Comparison of ENCODE assay signal across 12 mouse cellular contexts in genomic region chr16:4722128-4722914, GRCm38 (mm10). TPM values are rescaled to one million over a fixed set of nuclear protein-coding genes. Genes with fewer than 3 reads are reported as not detected.
DNase-seq lines count a peak whose midpoint lies in the region; ATAC-seq and TF ChIP-seq lines count a peak whose summit lies in the region.
"Had no signal": no experiment of that assay in that cellular context is flagged by ENCODE, and none has a peak within 500 bp of the region (broad histone marks: within the 10 kb centered on the region; RNA-seq: fewer than 3 reads in every experiment).

No protein-coding gene starts in this region.

- intact Hi-C loops in left cerebral cortex, adult 2 months (cut with DNase I), result no loop called here

- no peaks in the 10 kb centered on the region for H3K27me3 ChIP-seq in lung, embryonic 16.5 days (ENCODE audit: control insufficient read depth, insufficient read depth, low read depth, low read length)
- no peaks in the 10 kb centered on the region for H3K27me3 ChIP-seq in stomach, embryonic 16.5 days (ENCODE audit: control insufficient read depth, insufficient read depth, low read length)
- no peaks in the 10 kb centered on the region for H3K27me3 ChIP-seq in hindbrain, embryonic 14.5 days (ENCODE audit: control insufficient read depth, insufficient read depth, low read length)
- no peaks in the 10 kb centered on the region for H3K27me3 ChIP-seq in midbrain, postnatal 0 days (ENCODE audit: insufficient read depth, low read length)
- H3K27me3 ChIP-seq: limb, embryonic 13.5 days had no signal

- WGBS in lung, embryonic 16.5 days, result 52% methylated on average over 7 of the region's 7 CpGs
- 58% methylated on average over 7 of the region's 7 CpGs for WGBS in stomach, embryonic 16.5 days
- 79% methylated on average over 7 of the region's 7 CpGs for WGBS in hindbrain, embryonic 14.5 days
- WGBS in midbrain, postnatal 0 days, result 74% methylated on average over 7 of the region's 7 CpGs

- no peak for DNase-seq in left cerebral cortex, adult 2 months (ENCODE audit: extremely low spot score in 1 of 2, low spot score in 2 of 2)
- DNase-seq in left cerebral cortex, adult 11 months (ENCODE audit: low spot score), result no peak
- DNase-seq in R1 (ENCODE audit: low read depth, low spot score), result peak; percentile 28
- DNase-seq in hindbrain, embryonic 14.5 days (ENCODE audit: low spot score), result no peak
- no peak for DNase-seq in midbrain, postnatal 0 days (ENCODE audit: low spot score)
- DNase-seq in urinary bladder, postnatal 25 days (ENCODE audit: low spot score), result no peak
- DNase-seq: kidney, postnatal 25 days; retina, postnatal 1 day had no signal

- H3K9ac ChIP-seq in lung, embryonic 16.5 days (ENCODE audit: low read length), result no peak overlapping the region
- H3K9ac ChIP-seq in stomach, embryonic 16.5 days (ENCODE audit: low read length), result 0 out of 2 replicates have a peak overlapping the region, but pooled peaks have one; percentile 2
- H3K9ac ChIP-seq in hindbrain, embryonic 14.5 days, result no peak overlapping the region
- H3K9ac ChIP-seq in midbrain, postnatal 0 days (replicated peaks; ENCODE audit: low read length, poor library complexity, severe bottlenecking), result no peak overlapping the region
- H3K9ac ChIP-seq: limb, embryonic 13.5 days had no signal

- no peak for ATAC-seq in lung, embryonic 16.5 days (ENCODE audit: low read depth)
- no peak for ATAC-seq in stomach, embryonic 16.5 days (ENCODE audit: insufficient read depth, low FRiP score)
- ATAC-seq in hindbrain, embryonic 14.5 days (ENCODE audit: low FRiP score), result no peak
- no peak for ATAC-seq in midbrain, postnatal 0 days (ENCODE audit: low FRiP score)

- peak overlapping the region; percentile 18; the same call in 1 of the 2 replicates for H3K27ac ChIP-seq in left cerebral cortex, adult 2 months
- peak overlapping the region; percentile 23; the same call in 1 of the 2 replicates for H3K27ac ChIP-seq in lung, embryonic 16.5 days (ENCODE audit: low read length)
- H3K27ac ChIP-seq in stomach, embryonic 16.5 days (ENCODE audit: low read length), result peak overlapping the region; percentile 3; the same call in 1 of the 2 replicates
- H3K27ac ChIP-seq in hindbrain, embryonic 14.5 days, result no peak overlapping the region
- no peak overlapping the region for H3K27ac ChIP-seq in midbrain, postnatal 0 days (ENCODE audit: low read depth, low read length)
- H3K27ac ChIP-seq: hindbrain, embryonic 10.5 days; limb, embryonic 13.5 days had no signal

- no peaks in the 10 kb centered on the region for H3K9me3 ChIP-seq in lung, embryonic 16.5 days (ENCODE audit: control insufficient read depth, low read length)
- H3K9me3 ChIP-seq in stomach, embryonic 16.5 days (replicated peaks; ENCODE audit: control insufficient read depth, low read length), result no peaks in the 10 kb centered on the region
- H3K9me3 ChIP-seq in hindbrain, embryonic 14.5 days (ENCODE audit: control insufficient read depth, low read length), result no peaks in the 10 kb centered on the region
- no peaks in the 10 kb centered on the region for H3K9me3 ChIP-seq in midbrain, postnatal 0 days (ENCODE audit: low read length)
- H3K9me3 ChIP-seq: hindbrain, embryonic 10.5 days; limb, embryonic 13.5 days had no signal

- H3K4me2 ChIP-seq in lung, embryonic 16.5 days (ENCODE audit: low read depth, low read length), result no peak overlapping the region
- no peak overlapping the region for H3K4me2 ChIP-seq in stomach, embryonic 16.5 days (ENCODE audit: low read depth, low read length)
- no peak overlapping the region for H3K4me2 ChIP-seq in hindbrain, embryonic 14.5 days (replicated peaks)
- no peak overlapping the region for H3K4me2 ChIP-seq in midbrain, postnatal 0 days (ENCODE audit: low read depth, low read length, poor library complexity, severe bottlenecking)
- H3K4me2 ChIP-seq: limb, embryonic 13.5 days had no signal

- TF ChIP-seq CTCF in left cerebral cortex, adult 2 months (IDR thresholded peaks at IDR 0.05), result no peak
- no peak for TF ChIP-seq CTCF in midbrain, postnatal 0 days (IDR thresholded peaks at IDR 0.05)

- no peaks in the 10 kb centered on the region for H3K36me3 ChIP-seq in lung, embryonic 16.5 days (ENCODE audit: control insufficient read depth, insufficient read depth, low read length)
- H3K36me3 ChIP-seq in stomach, embryonic 16.5 days (ENCODE audit: control insufficient read depth, insufficient read depth, low read length), result no peaks in the 10 kb centered on the region
- H3K36me3 ChIP-seq in hindbrain, embryonic 14.5 days (replicated peaks; ENCODE audit: control insufficient read depth, insufficient read depth), result no peaks in the 10 kb centered on the region
- no peaks in the 10 kb centered on the region for H3K36me3 ChIP-seq in midbrain, postnatal 0 days (ENCODE audit: insufficient read depth, low read length)
- H3K36me3 ChIP-seq: hindbrain, embryonic 10.5 days; limb, embryonic 13.5 days had no signal

- no peak overlapping the region for H3K4me3 ChIP-seq in left cerebral cortex, adult 2 months
- H3K4me3 ChIP-seq in lung, embryonic 16.5 days (ENCODE audit: low read length), result no peak overlapping the region
- H3K4me3 ChIP-seq in stomach, embryonic 16.5 days (replicated peaks; ENCODE audit: low read length), result no peak overlapping the region
- no peak overlapping the region for H3K4me3 ChIP-seq in hindbrain, embryonic 14.5 days (replicated peaks; ENCODE audit: low read length)
- no peak overlapping the region for H3K4me3 ChIP-seq in midbrain, postnatal 0 days (ENCODE audit: low read depth, low read length)
- H3K4me3 ChIP-seq: hindbrain, embryonic 10.5 days; limb, embryonic 13.5 days had no signal

- H3K4me1 ChIP-seq in lung, embryonic 16.5 days (replicated peaks; ENCODE audit: control insufficient read depth, insufficient read depth, low read length), result peaks cover 11% of the 10 kb centered on the region
- peaks cover 10% of the 10 kb centered on the region for H3K4me1 ChIP-seq in stomach, embryonic 16.5 days (ENCODE audit: control insufficient read depth, insufficient read depth, low read length)
- H3K4me1 ChIP-seq in hindbrain, embryonic 14.5 days (replicated peaks; ENCODE audit: control insufficient read depth, insufficient read depth, low read length), result peaks cover 7% of the 10 kb centered on the region
- peaks cover 4% of the 10 kb centered on the region; the same call in 1 of the 2 replicates for H3K4me1 ChIP-seq in midbrain, postnatal 0 days (ENCODE audit: insufficient read depth, low read length)

RNA-seq across cellular contexts. Expression of gene Nmral1, which starts 3.2 kb away (rescaled TPM):
- total RNA-seq in left cerebral cortex, adult 2 months (2021), result 10 to 100 TPM in 1 of 2 experiments, 1 to 10 TPM in 1; 9.7 to 10.8 TPM
- 60.6 and 62.5 TPM in 2 replicates for polyA plus RNA-seq in lung, embryonic 16.5 days (2015; fragmentation: Nextera tagmentation; extraction: Ambion mirVana)
- polyA plus RNA-seq in stomach, embryonic 16.5 days (2015; fragmentation: Nextera tagmentation; extraction: Ambion mirVana), result 44.7 and 45.6 TPM in 2 replicates
- 56.4 and 58.0 TPM in 2 replicates for polyA plus RNA-seq in hindbrain, embryonic 14.5 days (2014; fragmentation: Nextera tagmentation; extraction: Ambion mirVana)
- total RNA-seq in midbrain, postnatal 0 days (2014; rRNA removed), result 27.5 and 33.5 TPM in 2 replicates
- polyA plus RNA-seq in midbrain, postnatal 0 days (2015; fragmentation: Nextera tagmentation; extraction: Ambion mirVana), result 37.1 and 41.2 TPM in 2 replicates

RNA-seq across cellular contexts. Expression of gene Hmox2, which starts 3.8 kb away (rescaled TPM):
- 10 to 100 TPM; 76.1 to 79.1 TPM for total RNA-seq in left cerebral cortex, adult 2 months (2021)
- 110 and 114 TPM in 2 replicates for polyA plus RNA-seq in lung, embryonic 16.5 days (2015; fragmentation: Nextera tagmentation; extraction: Ambion mirVana)
- polyA plus RNA-seq in stomach, embryonic 16.5 days (2015; fragmentation: Nextera tagmentation; extraction: Ambion mirVana), result 83.3 and 85.2 TPM in 2 replicates
- 102 and 115 TPM in 2 replicates for polyA plus RNA-seq in hindbrain, embryonic 14.5 days (2014; fragmentation: Nextera tagmentation; extraction: Ambion mirVana)
- total RNA-seq in midbrain, postnatal 0 days (2014; rRNA removed), result 37.9 and 43.2 TPM in 2 replicates
- polyA plus RNA-seq in midbrain, postnatal 0 days (2015; fragmentation: Nextera tagmentation; extraction: Ambion mirVana), result 92.7 and 102 TPM in 2 replicates

RNA-seq across cellular contexts. Expression of gene Coro7, which starts 42.7 kb away (rescaled TPM):
- 10 to 100 TPM; 76.7 to 92.0 TPM for total RNA-seq in left cerebral cortex, adult 2 months (2021)
- polyA plus RNA-seq in lung, embryonic 16.5 days (2015; fragmentation: Nextera tagmentation; extraction: Ambion mirVana), result 15.9 and 18.3 TPM in 2 replicates
- polyA plus RNA-seq in stomach, embryonic 16.5 days (2015; fragmentation: Nextera tagmentation; extraction: Ambion mirVana), result 19.7 and 20.6 TPM in 2 replicates
- polyA plus RNA-seq in hindbrain, embryonic 14.5 days (2014; fragmentation: Nextera tagmentation; extraction: Ambion mirVana), result 24.1 and 27.2 TPM in 2 replicates
- total RNA-seq in midbrain, postnatal 0 days (2014; rRNA removed), result 31.1 and 39.8 TPM in 2 replicates
- polyA plus RNA-seq in midbrain, postnatal 0 days (2015; fragmentation: Nextera tagmentation; extraction: Ambion mirVana), result 28.7 and 31.9 TPM in 2 replicates

Comparison
In these comparisons a context has a peak if more than half of its experiments do, and no peak if none do; other contexts are left out.
1. H3K27ac ChIP-seq: peak in left cerebral cortex, adult 2 months (single experiment), lung, embryonic 16.5 days (single experiment) and stomach, embryonic 16.5 days (single experiment); none in hindbrain, embryonic 14.5 days (single experiment) and midbrain, postnatal 0 days (single experiment).